Mouse (Mus musculus) ovary, adult 2 months (tissue): ENCODE measurements around the gene Ssxb10. TPM values are rescaled to one million over a fixed set of nuclear protein-coding genes. Genes with fewer than 3 reads are reported as not detected.

Source experiments
- polyA plus RNA-seq: library from polyadenylated mRNA; depleted of rRNA; stranded (reverse); fragments of >200 nt; gene quantifications from 2 replicates; pipeline ENCODE4 v1.2.3, GENCODE M21; 2012; rRNA removed

Gene Ssxb10
- polyA plus RNA-seq, result not detected in 2 replicates

GRCm38 (mm10) chrX:8327124-8327523, at the start of gene Ssxb10:
Gene Ssxb10, plus strand, starts transcription at chrX:8327424.

GRCm38 (mm10) chrX:8366678-8367077, 39.5 kb downstream of the Ssxb10 start, which contains the start of gene Ssxb9:
Gene Ssxb9, plus strand, starts transcription at chrX:8366978.

Other genes starting within 250 kb of the Ssxb10 start
- gene Was, start 236.9 kb upstream of the Ssxb10 start, polyA plus RNA-seq, result 3.2 TPM in 2 replicates
- 259 and 304 TPM in 2 replicates for gene Wdr13, start 194.5 kb upstream of the Ssxb10 start, polyA plus RNA-seq
- 79.2 and 93.2 TPM in 2 replicates for gene Rbm3, start 181.5 kb upstream of the Ssxb10 start, polyA plus RNA-seq
- 17.5 and 20.1 TPM in 2 replicates for gene Tbc1d25, start 151.2 kb upstream of the Ssxb10 start, polyA plus RNA-seq
- gene Ebp, start 133.9 kb upstream of the Ssxb10 start, polyA plus RNA-seq, result 75.7 and 80.8 TPM in 2 replicates
- 101 and 110 TPM in 2 replicates for gene Porcn, start 120.9 kb upstream of the Ssxb10 start, polyA plus RNA-seq
- gene Ftsj1, start 75.0 kb upstream of the Ssxb10 start, polyA plus RNA-seq, result 42.4 and 58.3 TPM in 2 replicates
- 162 and 224 TPM in 2 replicates for gene Slc38a5, start 56.3 kb upstream of the Ssxb10 start, polyA plus RNA-seq
- gene Ssxb9, start 39.6 kb downstream of the Ssxb10 start, polyA plus RNA-seq, result not detected in 2 replicates
- gene Ssxb1, start 85.9 kb downstream of the Ssxb10 start, polyA plus RNA-seq, result not detected in 2 replicates
- gene Ssxb2, start 134.3 kb downstream of the Ssxb10 start, polyA plus RNA-seq, result not detected in 2 replicates
- not detected in 2 replicates for gene Gm14459, start 197.5 kb downstream of the Ssxb10 start, polyA plus RNA-seq
- gene Ssxb6, start 220.8 kb downstream of the Ssxb10 start, polyA plus RNA-seq, result not detected in 2 replicates